Mouse (Mus musculus) lung, postnatal 10 days (tissue): Measurements from ENCODE around the gene Trim17.
A peak's percentile ranks its signal among the peaks of the same experiment; 100 is the strongest.
"Not testable (repeated sequence)": the region's sequence is repeated elsewhere in the genome, so short reads cannot be mapped to it uniquely, and the experiment has no call there.

Source experiments
- DNase-seq: peaks from one replicate; pipeline ENCODE4 v3.0.0; 2021

The Trim17 gene

GRCm38 (mm10) chr11:58948542-58949479 lies 5.7 kb upstream of the Trim17 start, which contains the start of gene Hist3h2ba:
Gene Hist3h2ba (plus strand): TSS chr11:58948920.
- peak; percentile 49 for DNase-seq

GRCm38 (mm10) chr11:58949480-58950431 lies 4.7 kb upstream of the Trim17 start:
- DNase-seq: no peak

DNA sequence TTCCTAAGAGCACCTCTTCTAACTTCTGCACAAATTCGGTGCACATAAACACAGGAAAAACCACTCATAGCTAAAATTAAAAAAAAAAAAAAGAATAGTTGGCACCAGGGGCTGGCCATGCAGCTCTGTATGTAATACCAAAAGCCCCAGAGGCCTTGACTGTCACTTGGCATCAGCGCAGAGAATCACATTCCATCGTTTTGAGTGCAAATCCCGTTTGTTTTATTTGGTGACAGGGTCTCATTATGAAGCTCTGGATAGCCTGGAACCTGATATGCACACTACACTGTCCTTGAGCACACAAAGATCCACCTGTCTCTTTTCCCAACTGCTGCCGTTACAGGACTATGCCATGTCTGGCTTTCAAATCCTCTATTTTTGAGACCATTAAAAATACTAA lies 3.3 kb upstream of the Trim17 start:
- DNase-seq: no peak

GRCm38 (mm10) chr11:58953351-58954169 lies 925 bp upstream of the Trim17 start:
- DNase-seq: no peak

- not testable (repeated sequence) for DNase-seq
These were observed 390 bp upstream of the Trim17 start for GRCm38 (mm10) chr11:58954170-58954419.

- peak; percentile 48 for DNase-seq
These were observed 820 bp downstream of the Trim17 start for GRCm38 (mm10) chr11:58955143-58955867.

DNA sequence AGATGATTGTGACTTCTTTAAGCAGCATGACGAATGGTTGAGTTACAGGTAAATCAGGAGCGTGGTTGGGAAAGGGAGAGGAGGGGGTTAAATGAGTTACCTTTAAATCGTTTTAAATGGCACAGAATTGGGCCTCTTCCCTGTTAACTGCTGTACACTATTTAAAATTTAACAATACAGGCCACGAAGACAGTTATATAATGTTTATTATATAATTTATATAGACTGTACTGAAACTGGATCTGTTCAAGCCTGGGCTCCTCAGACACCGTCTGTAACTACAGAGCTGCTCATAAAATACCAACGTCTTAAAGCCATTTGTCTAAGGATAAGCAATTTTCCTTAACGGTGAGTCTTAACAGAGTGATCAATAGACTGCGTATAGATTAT lies 1.4 kb downstream of the Trim17 start:
- no peak for DNase-seq

DNA sequence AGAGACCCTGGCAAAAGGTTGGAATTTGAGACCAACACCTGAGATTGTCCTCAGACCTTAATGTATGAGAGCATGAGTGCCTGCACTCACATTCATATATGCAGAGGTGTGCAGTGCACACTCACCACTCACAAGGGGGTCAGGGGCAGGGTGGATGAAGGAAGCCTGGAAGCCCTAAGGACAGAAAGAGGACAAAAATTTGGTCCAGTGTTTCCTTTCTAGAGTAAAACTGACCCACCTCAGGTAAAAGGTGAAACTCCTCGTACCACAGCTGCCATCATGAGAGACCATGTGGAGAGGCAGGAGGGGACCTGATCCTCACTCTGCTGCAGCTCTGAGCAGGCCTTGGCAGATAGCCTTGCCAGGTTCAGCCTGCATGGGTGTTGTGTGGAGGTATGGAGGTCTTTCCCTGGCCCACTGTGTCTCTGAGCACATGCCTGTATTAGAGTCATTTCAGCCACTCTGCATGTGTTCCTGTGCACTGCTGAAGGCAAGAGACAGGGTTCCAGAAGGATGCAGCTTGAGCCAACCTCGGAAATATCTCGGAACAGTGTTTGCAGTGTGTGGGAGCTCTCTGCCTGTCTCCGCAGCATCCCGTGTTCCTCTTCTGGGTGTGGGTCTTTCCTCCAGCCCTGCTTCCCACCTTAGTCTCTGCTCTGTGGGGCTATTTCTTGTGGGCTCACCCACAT lies 2.9 kb downstream of the Trim17 start:
- no peak for DNase-seq

DNA sequence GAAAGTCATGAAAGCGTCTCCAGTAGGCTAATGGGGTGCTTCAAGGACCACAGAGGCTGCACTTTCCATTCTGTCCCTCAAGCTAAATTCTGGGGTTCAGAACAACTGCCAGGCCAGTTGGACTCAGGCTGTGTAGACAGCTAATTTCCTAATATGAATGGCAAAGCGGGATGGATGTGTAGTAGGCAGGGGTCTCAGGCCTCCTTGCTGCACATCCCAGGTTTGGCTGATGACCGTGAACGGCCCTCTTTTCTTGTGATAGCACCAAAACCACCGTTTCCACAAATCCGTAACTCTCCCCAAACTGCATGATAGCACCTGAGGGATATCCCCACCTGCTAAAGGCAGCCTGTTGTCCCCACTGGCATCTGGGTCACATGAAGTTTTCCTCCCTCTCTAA lies 4.1 kb downstream of the Trim17 start:
- no peak for DNase-seq

DNA sequence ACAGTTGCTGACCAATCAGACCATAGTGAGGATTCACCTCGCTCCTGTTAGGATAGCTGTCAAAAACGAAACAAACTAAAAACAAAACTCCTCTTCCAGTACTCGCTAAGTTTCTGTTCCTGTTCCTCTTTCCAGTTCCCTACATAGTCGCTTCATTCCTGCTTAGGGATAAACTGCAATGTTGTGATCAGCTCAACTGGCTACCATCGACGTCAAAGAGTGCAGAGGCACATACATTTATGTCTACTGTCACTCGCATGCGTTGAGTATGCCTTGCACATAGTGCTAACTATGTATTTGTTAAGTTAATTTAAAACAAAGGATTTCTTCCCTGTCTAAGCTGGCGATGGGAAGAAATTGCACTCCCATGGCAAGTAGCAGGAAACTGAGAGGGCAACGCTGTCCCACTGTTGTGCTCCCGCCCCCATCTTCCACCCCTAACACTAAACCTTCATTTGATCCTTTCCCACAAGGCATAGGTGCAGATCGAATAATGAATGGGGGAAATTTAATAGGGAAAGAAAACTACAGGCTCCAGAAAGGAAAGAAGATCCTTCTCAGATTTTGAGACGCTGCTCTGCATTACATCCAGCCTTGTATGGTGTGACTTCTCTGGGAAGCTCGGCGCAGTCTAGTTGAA lies 4.8 kb downstream of the Trim17 start:
- DNase-seq: no peak

GRCm38 (mm10) chr11:58959921-58960465 lies 5.5 kb downstream of the Trim17 start:
- DNase-seq: peak; percentile 88

GRCm38 (mm10) chr11:58961364-58962177 lies 7.1 kb downstream of the Trim17 start:
- no peak for DNase-seq

DNA sequence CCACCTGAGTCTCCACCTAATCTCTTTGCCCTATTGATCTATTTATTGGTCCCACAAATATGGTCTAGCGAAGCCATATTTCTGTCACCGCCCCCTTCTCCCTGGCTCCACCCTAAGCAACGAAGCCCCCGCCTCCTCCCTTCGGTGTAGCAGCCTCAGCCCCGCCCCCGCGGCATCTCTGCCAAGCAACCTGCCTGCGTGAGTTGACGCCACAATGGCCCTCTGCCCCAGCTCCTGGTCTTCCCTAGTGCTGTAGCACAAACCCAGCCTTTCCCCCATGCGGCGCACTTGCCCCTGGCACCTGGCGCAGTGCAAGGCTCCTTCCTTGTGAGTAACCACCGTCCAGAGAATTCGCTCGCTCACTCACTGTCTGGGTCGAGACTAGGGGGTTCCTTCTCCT lies 9.1 kb downstream of the Trim17 start:
- DNase-seq: peak; percentile 70

DNA sequence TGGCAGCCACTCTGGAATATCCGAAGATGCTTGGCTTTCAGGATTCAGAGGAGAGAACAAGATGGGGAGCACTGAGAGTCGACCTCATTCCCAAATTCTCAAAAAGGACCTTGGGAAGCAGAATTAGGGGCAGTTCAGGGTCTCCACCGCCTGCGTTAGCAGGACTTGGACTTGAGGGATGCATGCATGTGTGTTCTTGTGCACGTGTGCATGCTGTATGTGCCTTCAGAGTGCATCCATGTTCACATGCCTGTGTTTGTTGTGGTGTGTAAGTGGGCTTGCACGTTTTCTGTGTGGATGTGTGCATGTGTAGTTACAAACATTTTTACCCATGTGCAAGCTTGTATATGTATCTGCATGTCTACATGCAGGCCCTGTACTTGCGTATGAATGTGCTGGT lies 9.7 kb downstream of the Trim17 start:
- DNase-seq: no peak

DNA sequence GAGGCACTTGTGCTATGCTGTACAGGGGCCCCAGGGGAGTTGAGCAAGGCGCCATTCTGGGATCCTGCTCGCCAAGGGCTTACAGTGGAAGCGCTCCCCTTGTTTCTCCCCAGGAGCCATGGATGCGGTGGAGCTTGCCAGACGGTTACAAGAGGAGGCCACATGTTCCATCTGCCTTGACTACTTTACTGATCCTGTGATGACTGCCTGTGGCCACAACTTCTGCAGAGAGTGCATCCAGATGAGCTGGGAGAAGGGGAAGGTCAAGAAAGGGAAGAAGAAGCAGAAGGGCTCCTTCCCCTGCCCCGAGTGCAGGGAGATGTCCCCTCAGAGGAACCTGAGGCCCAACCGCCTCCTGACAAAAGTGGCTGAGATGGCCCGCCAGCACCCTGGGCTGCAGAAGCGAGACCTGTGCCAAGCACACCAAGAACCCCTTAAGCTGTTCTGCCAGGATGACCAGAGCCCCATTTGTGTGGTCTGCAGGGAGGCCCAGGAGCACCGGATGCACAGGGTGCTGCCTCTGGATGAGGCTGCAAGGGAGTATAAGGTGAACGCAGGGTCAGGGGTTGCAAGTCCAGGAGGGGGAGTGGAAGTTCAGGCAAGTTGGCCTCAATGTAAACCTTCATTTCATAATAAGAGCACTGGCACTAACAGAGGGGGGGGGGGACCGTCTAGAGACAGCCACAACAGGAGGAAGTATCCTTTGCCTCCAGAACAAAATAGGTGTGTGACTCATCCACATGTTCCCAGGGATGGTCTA lies 10.7 kb downstream of the Trim17 start:
- no peak for DNase-seq

- DNase-seq: peak; percentile 57
These were observed 12.9 kb downstream of the Trim17 start for GRCm38 (mm10) chr11:58967346-58967745.

DNA sequence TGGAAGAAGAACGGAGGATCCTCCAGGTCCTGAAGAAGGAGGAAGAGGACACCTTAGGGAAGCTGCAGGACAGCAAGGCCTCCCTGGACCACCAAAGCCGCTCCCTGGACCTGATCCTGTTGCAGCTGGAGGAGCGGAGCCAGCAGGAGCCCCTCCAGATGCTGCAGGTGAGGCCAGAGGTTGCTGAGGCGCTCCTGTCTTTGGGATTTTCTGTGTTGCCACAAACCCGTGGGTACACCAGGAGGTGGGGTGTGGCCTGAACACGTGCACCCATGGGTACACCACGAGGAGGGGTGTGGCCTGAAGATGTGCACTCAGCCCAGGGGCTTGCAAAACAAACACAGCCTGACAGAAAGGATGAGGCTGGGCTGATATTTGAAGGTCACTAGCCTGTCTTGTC lies 14.1 kb downstream of the Trim17 start:
- DNase-seq: no peak

DNA sequence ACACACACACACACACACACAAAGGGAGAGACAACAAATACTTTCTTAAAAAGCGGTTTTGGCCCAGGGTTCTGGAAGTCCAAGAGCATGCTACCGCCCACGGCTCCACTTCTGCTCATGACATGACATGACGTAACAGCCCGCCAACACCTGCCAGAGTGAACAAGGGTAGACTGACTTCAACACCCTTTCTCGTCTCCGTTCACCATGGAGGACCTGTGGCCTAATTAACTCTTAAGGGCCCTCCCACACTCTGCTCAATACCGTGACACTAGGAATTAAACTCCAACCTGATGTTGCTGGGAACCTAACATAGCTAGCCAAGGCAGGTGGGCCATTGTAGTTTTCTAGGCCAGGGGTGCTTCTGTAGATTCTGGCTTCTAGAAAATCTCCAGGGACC lies 14.5 kb downstream of the Trim17 start:
- DNase-seq: no peak

DNA sequence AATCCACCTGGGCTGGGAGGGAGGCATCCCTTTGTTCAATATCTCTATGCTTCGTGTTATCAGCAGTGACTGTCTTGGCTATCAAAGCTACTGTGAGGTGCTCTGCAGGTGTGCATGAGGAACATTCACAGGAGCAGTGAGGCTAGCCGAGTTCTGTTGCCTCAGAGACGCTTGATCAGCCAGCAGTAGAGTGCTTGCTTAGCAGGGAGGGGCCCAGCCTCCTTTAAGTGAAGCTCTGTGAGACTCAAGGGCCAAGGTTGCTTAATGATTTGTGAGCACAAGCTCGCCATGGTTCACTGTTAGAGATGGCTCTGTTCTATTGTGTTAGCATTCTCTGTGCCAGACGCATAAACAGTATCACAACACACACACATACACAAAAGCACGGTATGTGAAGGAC lies 15.2 kb downstream of the Trim17 start:
- DNase-seq: peak; percentile 70
